Mouse (Mus musculus): ENCODE measurements at regions not wholly inside any gene's neighbourhood (a gene's known extent, or its start where the extent isn't known, plus 50 kb on each side); places are given as distances from the start of the nearest gene placed in this dataset.

- TF ChIP-seq POLR2A (IDR thresholded peaks at IDR 0.05; ENCODE audit: extremely low read depth, insufficient read depth, low read length) (no peak), CTCF (IDR thresholded peaks at IDR 0.05; ENCODE audit: low read depth, low read length) (no peak)
These were observed 283.0 kb upstream of the Tank start for GRCm38 (mm10) chr2:61295261-61295964.
